Mouse (Mus musculus) liver, adult 2 months (tissue): ENCODE results near the gene Kiss1r. TPM values are rescaled to one million over a fixed set of nuclear protein-coding genes. Genes with fewer than 3 reads are reported as not detected.
"Not testable (repeated sequence)": the region's sequence is repeated elsewhere in the genome, so short reads cannot be mapped to it uniquely, and the experiment has no call there.

Experiments used
- DNase-seq: peaks from one replicate; pipeline ENCODE4 v3.0.0-alpha.2; 2011; ENCODE audit warnings: low read depth, low spot score; ENCODE audit errors: extremely low read depth
- H3K27ac ChIP-seq: fragments of 200-500 bp; replicated peaks from 2 replicates; pipeline ENCODE4 v1.5.1; 2012; ENCODE audit warnings: low read depth, mild to moderate bottlenecking, control low read depth, inconsistent platforms, low read length; ENCODE audit not compliant: insufficient read depth
- H3K27me3 ChIP-seq: fragments of 200-500 bp; 2 replicates; pipeline ENCODE4 v1.6.1; 2012; ENCODE audit warnings: mild to moderate bottlenecking, moderate library complexity, low read length, inconsistent platforms; ENCODE audit not compliant: control insufficient read depth, insufficient read depth
- H3K36me3 ChIP-seq: fragments of 200-500 bp; 2 replicates; pipeline ENCODE4 v1.6.1; 2012; ENCODE audit warnings: low read length, inconsistent platforms; ENCODE audit not compliant: control insufficient read depth, insufficient read depth
- H3K4me1 ChIP-seq: fragments of 200-500 bp; 2 replicates; pipeline ENCODE4 v1.6.1; 2011; ENCODE audit warnings: low read length; ENCODE audit not compliant: control insufficient read depth, insufficient read depth
- H3K4me3 ChIP-seq: fragments of 200-500 bp; 2 replicates; pipeline ENCODE4 v1.5.1; 2011; ENCODE audit warnings: low read depth, mild to moderate bottlenecking, control low read depth, low read length, moderate library complexity; ENCODE audit not compliant: insufficient read depth
- H3K79me2 ChIP-seq: fragments of 200-500 bp; 2 replicates; pipeline ENCODE4 v1.6.1; 2012; ENCODE audit warnings: inconsistent platforms, mild to moderate bottlenecking, low read length, moderate library complexity; ENCODE audit not compliant: control insufficient read depth, insufficient read depth
- H3K9ac ChIP-seq: fragments of 200-500 bp; 2 replicates; pipeline ENCODE4 v1.6.1; 2012; ENCODE audit warnings: low read depth, mild to moderate bottlenecking, control low read depth, inconsistent platforms, low read length
- CTCF ChIP-seq: fragments of 200-500 bp; IDR thresholded peaks from 2 replicates; pipeline ENCODE4 v1.5.1; 2011; ENCODE audit warnings: low read depth, low read length, control low read depth
- POLR2A ChIP-seq: fragments of 200-500 bp; IDR thresholded peaks from 2 replicates; pipeline ENCODE4 v1.6.1; 2011; ENCODE audit warnings: low read length, control low read depth; ENCODE audit not compliant: insufficient read depth; ENCODE audit errors: extremely low read depth
- WGBS: fragments of 180-500 bp; shearing (Covaris S2); methylation state at CpG from one replicate; pipeline ENCODE4 v1.1.7; 2018; 5-methylcytosine and 5-hydroxymethylcytosine counted together
- polyA plus RNA-seq: library from polyadenylated mRNA; depleted of rRNA; stranded (reverse); fragments of >200 nt; gene quantifications from 2 replicates; pipeline ENCODE4 v1.2.3, GENCODE M21; 2012
- total RNA-seq: library from RNA; depleted of rRNA; stranded (reverse); fragments of >200 nt; gene quantifications from 2 replicates; pipeline ENCODE4 v1.2.3, GENCODE M21; 2014

Kiss1r gene
- total and polyA plus RNA-seq, 2 experiments = 0.18 to 1.5 TPM

DNA sequence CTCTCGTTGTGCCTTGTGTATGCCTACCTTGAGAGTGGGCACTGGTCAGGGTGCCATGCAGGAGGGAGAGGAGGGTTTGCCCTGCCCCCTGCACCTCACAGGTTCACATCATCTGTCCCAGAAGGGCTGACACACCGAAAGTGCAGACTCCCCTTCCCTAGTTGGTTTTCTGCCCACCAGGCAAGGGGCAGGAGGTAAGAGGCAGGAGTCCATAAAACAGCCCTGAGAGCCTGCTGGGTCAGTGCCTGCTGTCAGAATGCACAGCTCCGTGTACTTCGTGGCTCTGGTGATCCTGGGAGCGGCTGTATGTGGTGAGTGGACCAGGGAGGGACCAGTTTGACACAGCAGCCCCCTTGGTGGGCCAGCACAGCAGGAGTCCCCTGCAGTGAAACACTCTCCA is 26.1 kb upstream of the Kiss1r start, which contains the start of gene Cfd:
Gene Cfd (plus strand): TSS at position 184 of the 400 bp plus-strand sequence.
- WGBS = 59% methylated on average over 5 of the region's 5 CpGs
- Histone ChIP-seq H3K9ac (no peak within 1 kb of the TSS), H3K27ac (no peak within 1 kb of the TSS), H3K4me1 (peaks cover 9% of the 10 kb centered on the region), H3K27me3 (no peaks in the 10 kb centered on the region), H3K36me3 (no peaks in the 10 kb centered on the region), H3K79me2 (no peaks in the 10 kb centered on the region), H3K4me3 (no peak within 1 kb of the TSS)
- TF ChIP-seq CTCF = no peak
- TF ChIP-seq POLR2A = no peak
- DNase-seq = no peak

DNA sequence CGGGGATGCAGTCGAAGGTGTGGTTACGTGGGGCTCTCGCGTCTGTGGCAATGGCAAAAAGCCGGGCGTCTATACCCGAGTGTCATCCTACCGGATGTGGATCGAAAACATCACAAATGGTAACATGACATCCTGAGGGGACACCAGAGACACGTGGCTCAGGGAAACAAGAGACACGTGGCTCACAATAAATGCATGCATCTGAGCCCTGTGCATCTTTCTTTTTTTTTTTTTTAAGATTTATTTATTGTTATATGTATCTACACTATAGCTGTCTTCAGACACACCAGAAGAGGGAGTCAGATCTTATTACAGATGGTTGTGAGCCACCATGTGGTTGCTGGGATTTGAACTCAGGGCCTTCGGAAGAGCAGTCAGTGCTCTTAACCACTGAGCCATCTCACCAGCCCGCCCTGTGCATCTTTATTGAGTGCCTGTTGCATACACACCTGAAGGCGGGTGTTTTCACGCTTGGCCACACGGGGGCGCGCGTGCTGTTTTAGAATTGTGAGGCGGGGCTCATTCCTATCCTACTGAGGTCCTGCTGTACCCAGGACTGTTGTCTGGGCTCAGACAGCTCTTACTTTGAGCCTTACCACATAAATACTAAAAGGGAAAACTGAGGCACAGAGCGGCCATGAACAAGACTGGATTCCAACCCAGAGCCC is 24.2 kb upstream of the Kiss1r start:
- not testable (repeated sequence) for H3K9ac ChIP-seq, H3K4me1 ChIP-seq, H3K27ac ChIP-seq, H3K4me3 ChIP-seq, H3K27me3 ChIP-seq, H3K36me3 ChIP-seq, H3K79me2 ChIP-seq
- TF ChIP-seq CTCF = peak; percentile 91
- peak; percentile 38 for DNase-seq
- WGBS = 41% methylated on average over 22 of the region's 22 CpGs

GRCm38 (mm10) chr10:79896306-79896705 is 20.5 kb upstream of the Kiss1r start:
- no peak for TF ChIP-seq CTCF
- no peaks in the 10 kb centered on the region for H3K27me3 ChIP-seq
- peaks cover 13% of the 10 kb centered on the region for H3K4me1 ChIP-seq
- H3K79me2 ChIP-seq = peaks cover 3% of the 10 kb centered on the region; the same call in 1 of the 2 replicates
- H3K27ac ChIP-seq = no peak overlapping the region
- 93% methylated on average over 16 of the region's 16 CpGs for WGBS
- no peak overlapping the region for H3K9ac ChIP-seq
- H3K4me3 ChIP-seq = no peak overlapping the region
- no peaks in the 10 kb centered on the region for H3K36me3 ChIP-seq
- no peak for DNase-seq

GRCm38 (mm10) chr10:79896814-79897213 is 20.0 kb upstream of the Kiss1r start:
- WGBS = 52% methylated on average over 13 of the region's 13 CpGs
- Histone ChIP-seq H3K9ac (peak overlapping the region; percentile 16; the same call in 1 of the 2 replicates), H3K4me3 (no peak overlapping the region), H3K4me1 (peaks cover 13% of the 10 kb centered on the region), H3K79me2 (peaks cover 3% of the 10 kb centered on the region; the same call in 1 of the 2 replicates), H3K27ac (peak overlapping the region; percentile 69), H3K27me3 (no peaks in the 10 kb centered on the region), H3K36me3 (no peaks in the 10 kb centered on the region)
- TF ChIP-seq POLR2A = no peak
- no peak for TF ChIP-seq CTCF
- DNase-seq = no peak

GRCm38 (mm10) chr10:79897316-79898245 is 19.2 kb upstream of the Kiss1r start:
- H3K4me3 ChIP-seq = peak overlapping the region; percentile 53
- DNase-seq = peak; percentile 82
- peaks cover 3% of the 10 kb centered on the region; the same call in 1 of the 2 replicates for H3K79me2 ChIP-seq
- H3K27ac ChIP-seq = peak overlapping the region; percentile 76
- H3K4me1 ChIP-seq = peaks cover 13% of the 10 kb centered on the region
- no peak for TF ChIP-seq CTCF
- TF ChIP-seq POLR2A = no peak
- H3K9ac ChIP-seq = peak overlapping the region; percentile 66
- no peaks in the 10 kb centered on the region for H3K36me3 ChIP-seq
- WGBS = 25% methylated on average over 20 of the region's 20 CpGs
- no peaks in the 10 kb centered on the region for H3K27me3 ChIP-seq

DNA sequence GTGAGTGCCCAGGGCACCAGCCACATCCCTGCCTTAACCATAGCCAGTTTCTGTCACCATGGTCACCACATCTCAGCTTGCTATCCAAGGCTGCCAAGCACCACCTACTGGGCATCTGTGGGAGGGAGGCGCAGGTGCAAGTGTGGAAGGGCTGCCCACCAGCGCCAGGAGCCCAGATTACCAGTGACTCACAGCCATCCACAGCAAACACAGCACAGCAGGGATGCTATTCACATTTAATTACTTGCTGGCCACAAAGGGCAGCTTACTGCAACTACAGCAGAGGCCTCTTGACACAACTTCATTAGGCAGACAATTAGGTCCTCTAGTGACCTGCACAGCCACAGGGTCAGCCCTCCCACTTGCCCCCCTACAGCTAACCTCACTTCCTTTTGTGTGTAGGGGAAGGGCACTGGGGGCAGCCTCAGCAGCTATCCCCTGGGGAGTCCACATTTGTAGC is 15.8 kb upstream of the Kiss1r start:
- Histone ChIP-seq H3K4me3 (no peak overlapping the region), H3K27me3 (no peaks in the 10 kb centered on the region), H3K4me1 (peaks cover 13% of the 10 kb centered on the region), H3K9ac (no peak overlapping the region), H3K27ac (no peak overlapping the region), H3K79me2 (peaks cover 3% of the 10 kb centered on the region; the same call in 1 of the 2 replicates), H3K36me3 (no peaks in the 10 kb centered on the region)
- no peak for DNase-seq
- 82% methylated on average over 2 of the region's 2 CpGs for WGBS
- TF ChIP-seq POLR2A = no peak
- TF ChIP-seq CTCF = peak; percentile 45
